Mouse (Mus musculus) embryonic facial prominence, embryonic 11.5 days (tissue): Measurements from ENCODE around the gene Tgfb3. TPM values are rescaled to one million over a fixed set of nuclear protein-coding genes. Genes with fewer than 3 reads are reported as not detected.

Source experiments
- ATAC-seq: fragments of 200-750 bp; cut with Nextera tagmentation; replicated peaks from 2 replicates; pipeline ENCODE4 v1.8.0; 2017; ENCODE audit warnings: low read depth; ENCODE audit not compliant: insufficient number of reproducible peaks, low FRiP score, low TSS enrichment
- DNase-seq: peaks from one replicate; pipeline ENCODE4 v3.0.0-alpha.2; 2015; ENCODE audit warnings: low spot score
- H3K27ac ChIP-seq: fragments of 300-500 bp; sonication (generic); replicated peaks from 2 replicates; pipeline ENCODE4 v1.5.1; 2014; ENCODE audit warnings: mild to moderate bottlenecking, low read depth, low read length, control low read depth
- H3K27me3 ChIP-seq: fragments of 300-500 bp; sonication (generic); 2 replicates; pipeline ENCODE4 v1.6.1; 2014; ENCODE audit warnings: mild to moderate bottlenecking, low read length, moderate library complexity, mixed read lengths; ENCODE audit not compliant: control insufficient read depth, insufficient read depth
- H3K36me3 ChIP-seq: fragments of 300-500 bp; sonication (generic); replicated peaks from 2 replicates; pipeline ENCODE4 v1.6.1; 2014; ENCODE audit warnings: low read depth, mild to moderate bottlenecking, low read length, moderate library complexity, mixed read lengths; ENCODE audit not compliant: control insufficient read depth, insufficient read depth
- H3K4me1 ChIP-seq: fragments of 300-500 bp; sonication (generic); 2 replicates; pipeline ENCODE4 v1.6.1; 2014; ENCODE audit warnings: low read length, mixed read lengths; ENCODE audit not compliant: control insufficient read depth, insufficient read depth
- H3K4me2 ChIP-seq: fragments of 300-500 bp; sonication (generic); 2 replicates; pipeline ENCODE4 v1.6.1; 2014; ENCODE audit warnings: low read depth, mild to moderate bottlenecking, control low read depth, low read length, moderate library complexity
- H3K4me3 ChIP-seq: fragments of 300-500 bp; sonication (generic); 2 replicates; pipeline ENCODE4 v1.5.1; 2014; ENCODE audit warnings: low read depth, low read length, control low read depth
- H3K9ac ChIP-seq: fragments of 300-500 bp; sonication (generic); replicated peaks from 2 replicates; pipeline ENCODE4 v1.6.1; 2014; ENCODE audit warnings: mild to moderate bottlenecking, control low read depth, low read length
- H3K9me3 ChIP-seq: fragments of 300-500 bp; sonication (generic); replicated peaks from 2 replicates; pipeline ENCODE4 v1.6.1; 2016; ENCODE audit warnings: mild to moderate bottlenecking, low read length, inconsistent platforms, mixed read lengths; ENCODE audit not compliant: control insufficient read depth
- WGBS: fragments of 180-500 bp; shearing (Covaris S2); extraction: QIAGEN DNeasy Blood & Tissue Kit; methylation state at CpG from one replicate; pipeline ENCODE4 v1.1.7; 2014; 5-methylcytosine and 5-hydroxymethylcytosine counted together
- polyA plus RNA-seq: library from polyadenylated mRNA; unstranded; fragments of >200 nt; fragmentation: Nextera tagmentation; extraction: Ambion mirVana; gene quantifications from 2 replicates; pipeline ENCODE4 v1.2.1, GENCODE M21; 2014

Gene Tgfb3
- polyA plus RNA-seq, 1 experiment from 2014 or later = 12.1 TPM

DNA sequence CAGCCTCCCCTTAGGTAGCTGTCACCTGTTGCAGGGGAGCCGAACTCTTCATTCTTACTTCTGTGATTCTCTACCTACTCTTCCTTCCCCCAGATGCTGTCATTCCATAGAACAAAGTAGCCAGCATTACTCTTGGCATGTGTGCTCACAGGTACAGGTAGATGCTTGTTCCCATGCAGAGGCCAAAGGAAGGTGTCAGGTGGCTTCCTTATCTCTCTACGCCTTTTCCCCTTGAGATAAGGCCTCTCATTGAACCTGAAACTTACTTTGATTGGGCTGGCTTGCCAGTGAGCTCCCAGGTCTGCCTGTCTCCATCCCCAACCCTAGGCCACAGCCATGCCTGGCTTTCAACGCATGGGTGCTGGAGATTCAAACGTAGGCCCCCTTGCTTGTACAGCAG lies 15.2 kb upstream of the Tgfb3 start:
- H3K9ac ChIP-seq = no peak overlapping the region
- H3K36me3 ChIP-seq = no peaks in the 10 kb centered on the region
- DNase-seq = no peak
- H3K9me3 ChIP-seq = no peaks in the 10 kb centered on the region
- no peak overlapping the region for H3K4me2 ChIP-seq
- no peak overlapping the region for H3K4me3 ChIP-seq
- no peaks in the 10 kb centered on the region for H3K27me3 ChIP-seq
- ATAC-seq = no peak
- H3K27ac ChIP-seq = no peak overlapping the region
- WGBS = 90% methylated on average over 4 of the region's 4 CpGs
- H3K4me1 ChIP-seq = peaks cover 3% of the 10 kb centered on the region; the same call in 1 of the 2 replicates

DNA sequence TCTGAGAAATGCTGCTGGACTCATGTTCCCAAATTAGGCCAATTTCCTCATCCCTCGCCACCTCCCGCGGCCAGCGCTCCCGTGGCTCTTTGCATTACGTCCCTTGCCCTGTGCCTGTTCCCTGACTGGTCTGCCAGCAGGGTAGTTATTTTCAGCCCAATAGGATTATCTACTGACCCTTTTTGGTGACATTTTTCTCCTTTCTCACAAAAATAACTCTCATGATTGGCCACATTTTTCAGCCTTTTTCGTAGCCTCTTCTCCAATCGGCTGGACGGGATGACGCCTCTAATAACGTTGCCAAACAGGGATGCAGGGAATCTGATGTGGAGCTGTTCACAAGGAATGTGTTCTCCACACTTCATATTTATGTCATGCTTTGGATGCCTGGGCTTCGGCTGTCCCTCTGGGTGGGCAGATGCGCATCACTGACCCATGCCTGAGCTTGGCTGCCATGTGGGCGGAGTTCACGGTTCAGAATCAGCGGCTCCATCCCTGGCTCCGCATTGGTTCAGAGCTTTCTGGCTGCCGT lies 12.8 kb upstream of the Tgfb3 start:
- WGBS = 26% methylated on average over 18 of the region's 18 CpGs
- Histone ChIP-seq H3K27me3 (no peaks in the 10 kb centered on the region), H3K4me2 (peak overlapping the region; percentile 10; the same call in 1 of the 2 replicates), H3K9me3 (no peaks in the 10 kb centered on the region), H3K36me3 (no peaks in the 10 kb centered on the region), H3K9ac (no peak overlapping the region), H3K27ac (no peak overlapping the region), H3K4me1 (peaks cover 3% of the 10 kb centered on the region; the same call in 1 of the 2 replicates), H3K4me3 (no peak overlapping the region)
- ATAC-seq = no peak
- DNase-seq = peak; percentile 44

DNA sequence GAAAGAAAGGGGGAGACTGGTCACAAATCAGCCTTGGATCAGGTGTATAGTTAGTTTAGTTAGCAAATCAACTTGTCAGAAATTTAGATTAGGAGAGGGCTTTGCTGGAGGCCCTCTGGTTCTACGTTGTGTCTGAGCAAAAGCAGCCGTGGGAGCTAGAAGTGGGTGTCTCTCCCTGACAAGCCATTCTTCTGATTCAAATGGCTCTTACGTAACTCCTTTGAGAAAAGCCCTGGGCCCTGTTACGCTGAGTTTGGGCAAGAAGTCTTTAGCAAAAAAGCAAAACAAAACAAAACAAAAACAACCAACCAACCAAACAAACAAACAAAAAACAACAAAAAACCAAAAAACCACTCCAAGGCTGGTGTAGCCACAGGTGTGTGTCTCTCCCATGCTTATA lies 11.9 kb upstream of the Tgfb3 start:
- Histone ChIP-seq H3K9me3 (no peaks in the 10 kb centered on the region), H3K4me3 (no peak overlapping the region), H3K27me3 (no peaks in the 10 kb centered on the region), H3K27ac (no peak overlapping the region), H3K4me2 (no peak overlapping the region), H3K36me3 (no peaks in the 10 kb centered on the region), H3K4me1 (peaks cover 3% of the 10 kb centered on the region; the same call in 1 of the 2 replicates), H3K9ac (no peak overlapping the region)
- ATAC-seq (no peak), DNase-seq (no peak)
- WGBS = 69% methylated on average over 4 of the region's 4 CpGs

DNA sequence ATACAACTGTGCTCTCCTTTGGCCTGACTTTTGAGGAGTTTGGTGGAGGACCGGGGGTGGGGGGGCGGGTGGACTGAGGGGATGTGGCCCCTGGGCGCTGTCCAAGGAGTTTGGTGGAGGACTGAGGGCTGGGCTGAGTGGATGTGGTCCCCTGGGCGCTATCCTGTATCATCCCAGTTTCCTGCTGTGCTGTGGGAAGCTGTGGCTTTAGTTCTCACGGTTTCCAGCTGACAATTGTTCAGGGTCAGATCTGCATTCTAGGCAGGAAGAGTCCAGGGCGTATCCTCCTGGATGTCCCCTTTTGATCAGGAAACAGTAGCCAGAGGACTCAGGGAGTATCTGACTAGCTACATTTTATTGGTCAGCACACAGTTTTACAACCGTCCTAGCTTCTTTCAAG lies 9.2 kb upstream of the Tgfb3 start:
- DNase-seq = no peak

GRCm38 (mm10) chr12:86086550-86086949 lies 7.7 kb upstream of the Tgfb3 start:
- H3K36me3 ChIP-seq = no peaks in the 10 kb centered on the region
- H3K4me1 ChIP-seq = no peaks in the 10 kb centered on the region
- no peaks in the 10 kb centered on the region for H3K9me3 ChIP-seq
- no peak overlapping the region for H3K27ac ChIP-seq
- H3K9ac ChIP-seq = no peak overlapping the region
- H3K27me3 ChIP-seq = no peaks in the 10 kb centered on the region
- 81% methylated on average over 7 of the region's 8 CpGs for WGBS
- H3K4me3 ChIP-seq = no peak overlapping the region
- DNase-seq = no peak
- no peak overlapping the region for H3K4me2 ChIP-seq
- ATAC-seq = no peak

More for the DNA sequence above, 9.2 kb upstream of the Tgfb3 start:
- WGBS = 69% methylated on average over 7 of the region's 7 CpGs
- Histone ChIP-seq H3K27ac (no peak overlapping the region), H3K4me2 (no peak overlapping the region), H3K27me3 (no peaks in the 10 kb centered on the region), H3K36me3 (no peaks in the 10 kb centered on the region), H3K4me1 (peaks cover 3% of the 10 kb centered on the region; the same call in 1 of the 2 replicates), H3K9ac (no peak overlapping the region), H3K9me3 (no peaks in the 10 kb centered on the region), H3K4me3 (no peak overlapping the region)
- ATAC-seq = no peak

- no peaks in the 10 kb centered on the region for H3K4me1 ChIP-seq
These were observed 7.0 kb upstream of the Tgfb3 start for GRCm38 (mm10) chr12:86085873-86086272.

DNA sequence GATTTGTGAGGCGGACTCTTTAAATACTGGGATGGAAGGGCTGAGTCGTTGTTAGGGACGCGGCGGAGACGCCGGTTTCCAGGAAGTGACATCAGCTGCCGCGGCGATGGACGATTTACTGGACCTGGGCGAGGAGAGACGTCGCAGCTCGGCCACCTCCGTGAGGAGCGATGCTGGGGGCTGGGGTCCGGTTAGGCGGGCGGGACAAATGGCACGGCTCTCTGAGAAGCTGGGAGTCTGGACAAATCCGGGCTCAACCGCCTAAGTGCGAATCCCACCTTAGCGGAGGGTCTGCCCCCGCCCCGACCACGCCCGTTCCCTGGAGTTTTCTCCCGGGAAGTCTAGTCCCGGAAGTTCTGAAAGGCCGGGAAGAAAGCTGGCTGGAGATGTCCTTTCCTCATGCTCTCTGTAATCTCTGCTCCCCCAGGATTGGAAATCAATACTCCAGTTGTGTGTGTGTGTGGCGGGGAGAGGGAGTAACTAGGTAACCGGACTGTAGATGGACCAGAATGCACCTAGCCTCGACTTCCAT lies 3.7 kb upstream of the Tgfb3 start, which contains the start of gene Ift43:
Gene Ift43 (plus strand): TSS at position 61 of the 532 bp plus-strand sequence.
- under 1% methylated on average over 34 of the region's 35 CpGs for WGBS
- Histone ChIP-seq H3K9me3 (no peaks in the 10 kb centered on the region), H3K4me2 (peak within 1 kb of the TSS; percentile 48), H3K4me1 (no peaks in the 10 kb centered on the region; the same call in 1 of the 2 replicates), H3K9ac (peak within 1 kb of the TSS; percentile 43), H3K36me3 (no peaks in the 10 kb centered on the region), H3K27me3 (no peaks in the 10 kb centered on the region), H3K27ac (no peak within 1 kb of the TSS), H3K4me3 (peak within 1 kb of the TSS; percentile 46)
- DNase-seq (peak; percentile 89), ATAC-seq (0 out of 2 replicates have a peak, but pooled peaks have one; percentile 27)

More at GRCm38 (mm10) chr12:86085873-86086272, 7.0 kb upstream of the Tgfb3 start:
- no peaks in the 10 kb centered on the region for H3K27me3 ChIP-seq
- no peaks in the 10 kb centered on the region for H3K9me3 ChIP-seq
- H3K4me3 ChIP-seq = no peak overlapping the region
- ATAC-seq (no peak), DNase-seq (no peak)
- WGBS = 87% methylated on average over 7 of the region's 7 CpGs
- H3K4me2 ChIP-seq = no peak overlapping the region
- no peak overlapping the region for H3K27ac ChIP-seq
- no peak overlapping the region for H3K9ac ChIP-seq
- no peaks in the 10 kb centered on the region for H3K36me3 ChIP-seq

- WGBS = under 1% methylated on average over 31 of the region's 31 CpGs
- peak overlapping the region; percentile 81 for H3K4me2 ChIP-seq
- H3K27me3 ChIP-seq = no peaks in the 10 kb centered on the region
- DNase-seq = peak; percentile 92
- no peaks in the 10 kb centered on the region; the same call in 1 of the 2 replicates for H3K36me3 ChIP-seq
- no peaks in the 10 kb centered on the region for H3K9me3 ChIP-seq
- peak overlapping the region; percentile 89 for H3K27ac ChIP-seq
- no peaks in the 10 kb centered on the region; the same call in 1 of the 2 replicates for H3K4me1 ChIP-seq
- H3K9ac ChIP-seq = peak overlapping the region; percentile 75
- peak; percentile 64 for ATAC-seq
- peak overlapping the region; percentile 53 for H3K4me3 ChIP-seq
These were observed 394 bp upstream of the Tgfb3 start for GRCm38 (mm10) chr12:86079202-86079667.
